Mouse (Mus musculus) cerebellum, postnatal 14 days (tissue): ENCODE measurements around the gene Il18r1.

Experiments used
- DNase-seq, 2 experiments: peaks; one replicate each; pipeline ENCODE4 v3.0.0; 2021; ENCODE audit warnings: mixed read lengths in 2 of 2

Gene Il18r1

GRCm38 (mm10) chr1:40465477-40466430 is at the start of gene Il18r1:
Il18r1 (plus strand) TSS chr1:40465552.
- DNase-seq, result peak in 1 of 2 experiments; percentile 1

GRCm38 (mm10) chr1:40417034-40417433 is 48.3 kb upstream of the Il18r1 start:
- no peak for DNase-seq

- DNase-seq, result no peak
These were observed 46.8 kb upstream of the Il18r1 start for GRCm38 (mm10) chr1:40418512-40418911.

GRCm38 (mm10) chr1:40423892-40424291 is 41.5 kb upstream of the Il18r1 start:
- DNase-seq, result no peak

GRCm38 (mm10) chr1:40427270-40427669 is 38.1 kb upstream of the Il18r1 start:
- DNase-seq, result no peak

GRCm38 (mm10) chr1:40427901-40428300 is 37.5 kb upstream of the Il18r1 start:
- DNase-seq, result no peak

- no peak for DNase-seq
These were observed 36.3 kb upstream of the Il18r1 start, which contains the start of gene Il1rl1 for GRCm38 (mm10) chr1:40428910-40429675. Il1rl1 (plus strand) TSS chr1:40429570.

- DNase-seq, result no peak
These were observed 35.1 kb upstream of the Il18r1 start for GRCm38 (mm10) chr1:40430143-40430834.

- no peak for DNase-seq
These were observed 33.2 kb upstream of the Il18r1 start for GRCm38 (mm10) chr1:40432169-40432568.

GRCm38 (mm10) chr1:40435936-40436335 is 29.4 kb upstream of the Il18r1 start:
- DNase-seq, result no peak

GRCm38 (mm10) chr1:40437340-40437739 is 28.0 kb upstream of the Il18r1 start:
- no peak for DNase-seq

- DNase-seq, result no peak
These were observed 25.8 kb upstream of the Il18r1 start for GRCm38 (mm10) chr1:40439504-40439903.

- no peak for DNase-seq
These were observed 20.6 kb upstream of the Il18r1 start for GRCm38 (mm10) chr1:40444800-40445199.

GRCm38 (mm10) chr1:40467306-40467705 is 2.0 kb downstream of the Il18r1 start:
- no peak for DNase-seq

GRCm38 (mm10) chr1:40468805-40469204 is 3.5 kb downstream of the Il18r1 start:
- no peak for DNase-seq

GRCm38 (mm10) chr1:40469900-40470299 is 4.5 kb downstream of the Il18r1 start:
- no peak for DNase-seq

- no peak for DNase-seq
These were observed 7.0 kb downstream of the Il18r1 start for GRCm38 (mm10) chr1:40472401-40472800.

- DNase-seq, result no peak
These were observed 8.3 kb downstream of the Il18r1 start for GRCm38 (mm10) chr1:40473640-40474039.

GRCm38 (mm10) chr1:40474336-40474735 is 9.0 kb downstream of the Il18r1 start:
- DNase-seq, result no peak

GRCm38 (mm10) chr1:40475697-40476096 is 10.3 kb downstream of the Il18r1 start:
- no peak for DNase-seq

- no peak for DNase-seq
These were observed 11.4 kb downstream of the Il18r1 start for GRCm38 (mm10) chr1:40476756-40477155.

- no peak for DNase-seq
These were observed 14.2 kb downstream of the Il18r1 start for GRCm38 (mm10) chr1:40479505-40479923.

- DNase-seq, result no peak
These were observed 29.2 kb downstream of the Il18r1 start for GRCm38 (mm10) chr1:40494594-40494993.
